Mouse (Mus musculus) embryo, embryonic 11.5 days (tissue): ENCODE data around the gene Gatd1.

Source experiments
- DNase-seq: peaks from one replicate; pipeline ENCODE4 v3.0.0-alpha.2; 2012; ENCODE audit warnings: low read depth, low spot score

Gatd1 gene

DNA sequence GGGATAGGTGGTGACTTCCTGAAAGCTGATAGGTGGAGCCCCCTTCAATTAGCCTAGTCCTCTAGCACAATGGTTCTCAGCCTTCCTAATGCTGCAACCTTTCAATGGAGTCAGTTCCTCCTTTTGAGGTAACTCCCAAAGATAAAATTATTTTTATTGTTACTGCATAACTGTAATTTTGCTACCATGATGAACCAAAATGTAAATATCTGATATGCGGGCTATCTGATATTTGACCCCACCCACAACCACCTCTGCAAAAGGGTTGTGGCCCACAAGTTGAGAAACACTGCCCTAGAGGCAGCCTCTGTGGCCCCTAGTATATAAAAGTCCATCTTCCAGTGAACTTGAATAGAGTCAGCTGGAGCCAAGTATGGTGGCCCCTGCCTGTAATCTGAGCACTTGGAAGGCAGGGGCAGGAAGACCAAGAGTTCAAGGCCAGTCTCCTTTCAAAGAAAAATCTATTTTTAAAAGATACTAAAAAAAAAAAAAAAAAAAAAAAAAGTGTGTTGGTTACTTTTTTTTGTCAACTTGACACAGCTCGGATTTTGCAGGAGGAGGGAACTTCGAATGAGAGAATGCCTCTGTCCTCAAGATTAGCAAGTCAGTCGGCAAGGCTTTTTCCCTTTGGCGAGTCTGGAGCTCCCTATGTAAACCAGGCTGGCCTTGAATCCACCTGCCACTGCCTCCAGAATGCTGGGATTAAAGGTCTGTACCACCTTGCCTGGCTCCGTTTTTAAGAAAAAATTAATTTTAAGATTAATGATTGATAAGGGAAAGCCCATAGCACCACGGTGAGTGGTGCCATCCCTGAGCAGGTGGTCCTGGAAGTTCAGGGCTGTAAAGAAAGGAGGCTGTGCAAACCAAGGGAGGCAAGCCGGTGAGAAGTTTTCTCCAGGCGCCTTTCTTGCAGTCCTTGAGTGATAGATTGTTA, 23.3 kb downstream of the Gatd1 start:
- DNase-seq, result no peak

DNA sequence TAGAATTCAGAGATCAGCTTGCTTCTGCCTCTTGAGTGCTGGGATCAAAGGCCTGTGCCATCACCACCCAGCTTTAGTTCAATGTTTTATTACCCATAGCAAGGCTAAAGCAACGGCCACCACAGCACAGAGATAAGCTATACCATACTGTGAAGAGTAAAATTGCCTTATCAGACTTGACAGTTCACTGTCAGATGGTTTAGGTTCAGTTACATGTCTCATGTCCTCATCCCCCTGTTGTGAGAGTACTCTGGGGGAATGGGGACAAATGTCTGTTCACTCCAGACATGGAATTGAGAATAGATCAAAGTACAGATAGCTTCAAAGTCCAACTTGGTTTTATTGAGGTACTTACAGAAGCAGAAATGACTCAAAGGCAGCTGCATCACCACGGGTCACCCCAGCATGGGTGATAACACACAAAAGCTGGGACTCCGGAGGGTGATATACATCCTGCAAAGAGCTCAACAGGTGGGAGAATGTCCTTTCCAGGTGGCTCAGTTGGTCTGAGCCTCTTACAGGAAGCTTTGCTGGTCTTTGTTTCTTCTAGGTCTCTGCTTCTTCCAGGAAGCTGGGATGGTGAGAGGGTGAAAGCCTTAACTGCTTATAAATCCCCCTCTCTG, 25.3 kb downstream of the Gatd1 start:
- DNase-seq, result no peak

DNA sequence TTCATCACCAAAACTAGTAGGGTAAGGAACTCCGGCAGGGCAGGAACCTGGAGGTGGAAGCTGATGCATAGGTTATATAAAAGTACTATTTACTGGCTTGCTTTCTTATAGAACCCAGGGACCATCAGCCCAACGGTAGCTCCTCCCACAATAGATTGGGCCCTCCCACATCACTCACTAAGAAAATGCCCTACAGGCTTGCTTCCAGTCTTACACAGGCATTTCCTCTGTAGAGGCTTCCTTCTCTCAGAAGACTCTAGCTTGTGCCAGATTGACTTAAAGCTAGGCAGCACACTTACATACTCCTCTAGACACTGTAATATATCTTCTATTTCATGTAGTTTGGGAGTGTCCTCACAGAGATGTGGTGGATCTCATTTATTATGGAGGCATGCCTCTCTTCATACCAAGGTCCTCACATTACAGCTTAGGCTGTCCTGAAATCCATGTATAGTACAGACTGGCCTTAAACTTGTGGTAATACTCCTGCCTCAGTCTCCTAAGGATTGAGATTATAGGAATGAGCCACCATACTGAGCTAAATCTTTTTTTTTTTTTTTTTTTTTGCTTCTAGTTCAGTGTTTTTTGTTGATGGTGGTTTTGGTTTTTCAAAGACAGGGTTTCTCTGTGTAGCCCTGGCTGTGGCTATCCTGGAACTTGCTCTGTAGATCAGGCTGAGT, 26.0 kb downstream of the Gatd1 start:
- no peak for DNase-seq

- no peak for DNase-seq
These were observed 32.7 kb downstream of the Gatd1 start for GRCm38 (mm10) chr7:141381068-141381835.

GRCm38 (mm10) chr7:141379584-141379983, 34.4 kb downstream of the Gatd1 start:
- no peak for DNase-seq

GRCm38 (mm10) chr7:141374399-141374798, 39.5 kb downstream of the Gatd1 start:
- no peak for DNase-seq

DNA sequence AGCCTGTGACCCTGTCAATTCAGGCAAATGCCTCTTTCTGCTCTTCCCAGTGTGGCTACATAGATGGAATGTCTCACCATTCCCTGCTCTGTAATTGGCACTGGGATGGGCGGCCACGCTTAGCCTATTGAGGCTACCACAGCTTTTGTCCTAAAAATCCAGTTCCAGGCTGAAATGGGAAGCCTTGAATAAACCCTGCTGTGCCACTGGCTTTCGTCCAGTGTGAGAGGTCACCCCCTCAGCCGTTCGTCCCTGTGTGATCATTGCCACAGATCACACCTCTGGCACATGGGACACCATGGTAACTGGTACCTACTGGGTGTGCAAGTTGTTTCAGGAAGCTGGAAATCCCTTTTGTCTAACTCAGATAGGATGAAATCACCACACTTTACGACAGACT, 40.3 kb downstream of the Gatd1 start:
- DNase-seq, result no peak

- no peak for DNase-seq
These were observed 41.9 kb downstream of the Gatd1 start for GRCm38 (mm10) chr7:141371942-141372595.

GRCm38 (mm10) chr7:141369918-141370317, 44.0 kb downstream of the Gatd1 start:
- DNase-seq, result no peak

DNA sequence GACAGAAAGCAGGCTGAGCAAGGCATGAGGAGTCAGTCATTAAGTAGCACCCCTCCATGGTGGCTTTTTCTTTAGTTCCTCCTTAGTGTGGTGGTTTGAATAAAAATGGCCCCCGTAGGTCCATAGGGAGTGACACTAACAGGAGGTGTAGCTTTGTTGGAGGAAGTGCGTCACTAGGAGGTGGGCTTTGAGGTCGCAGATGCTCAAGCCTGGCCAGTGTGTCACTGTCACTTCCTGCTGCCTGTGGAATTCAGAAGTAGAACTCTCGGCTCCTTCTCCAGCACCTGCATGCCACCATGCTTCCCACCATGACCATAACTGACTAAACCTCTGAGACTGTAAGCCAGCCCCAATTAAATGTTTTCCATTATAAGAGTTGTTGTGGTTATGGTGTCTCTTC, 46.6 kb downstream of the Gatd1 start:
- no peak for DNase-seq

- no peak for DNase-seq
These were observed 48.9 kb downstream of the Gatd1 start for GRCm38 (mm10) chr7:141365049-141365445.

- no peak for DNase-seq
These were observed 49.4 kb downstream of the Gatd1 start for GRCm38 (mm10) chr7:141364349-141365048.

DNA sequence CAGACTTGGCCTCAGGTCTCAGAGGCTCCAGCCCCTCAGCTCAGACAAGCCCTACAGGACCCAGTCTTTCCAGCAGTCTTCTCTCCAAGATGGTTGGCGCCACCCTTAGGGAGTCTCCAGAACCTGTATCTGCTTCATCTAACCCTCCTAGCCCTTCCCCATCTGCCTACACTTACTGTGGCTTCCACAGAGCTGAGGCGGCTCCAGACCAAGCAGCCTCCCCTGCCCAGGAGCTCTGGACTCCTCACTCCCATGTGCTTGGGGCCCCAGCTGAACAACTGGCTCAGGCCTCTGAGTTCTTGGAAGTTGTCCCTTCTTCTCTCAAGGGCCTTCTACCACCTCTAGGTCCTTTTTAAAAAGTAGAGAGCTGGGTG, 50.2 kb downstream of the Gatd1 start:
- no peak for DNase-seq

DNA sequence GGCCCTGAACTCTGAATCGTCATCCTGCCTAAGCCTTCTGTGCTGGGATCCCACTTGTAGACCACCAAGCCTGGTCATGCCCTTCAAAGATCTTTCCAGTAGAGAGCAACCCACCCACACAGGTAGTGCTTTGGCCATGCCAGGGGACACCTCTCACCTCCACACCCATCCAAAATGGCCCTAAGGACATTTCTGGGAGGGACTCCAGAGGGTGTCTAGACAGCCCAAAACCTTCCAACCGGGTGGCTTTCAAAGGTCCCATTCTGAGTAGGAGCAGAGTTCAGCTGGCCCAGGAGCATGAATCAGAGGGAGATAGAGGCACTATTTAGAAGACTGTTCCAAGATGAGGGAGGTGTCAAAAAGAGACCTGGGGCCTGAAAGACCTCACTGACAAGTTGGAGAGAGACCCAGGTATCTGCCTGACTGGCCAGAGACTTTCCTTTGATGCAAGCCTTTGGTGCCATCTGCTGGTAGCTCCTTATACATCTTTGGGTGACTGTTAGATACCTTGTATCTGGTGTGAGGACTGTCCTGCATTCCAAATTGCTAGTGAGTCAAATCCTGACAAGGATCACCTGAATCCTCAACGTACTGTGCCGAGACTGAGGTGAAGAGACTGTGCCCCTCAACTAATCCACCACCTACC, 50.7 kb downstream of the Gatd1 start:
- peak; percentile 52 for DNase-seq

GRCm38 (mm10) chr7:141361510-141361909, 52.4 kb downstream of the Gatd1 start:
- no peak for DNase-seq
